Mouse (Mus musculus) bone marrow macrophage, adult 2 months (primary cell): ENCODE data around the gene Hdgfl3.

ENCODE experiments used
- CTCF ChIP-seq: IDR thresholded peaks from 2 replicates; pipeline ENCODE4 v1.5.1; 2012; ENCODE audit warnings: low read depth, mild to moderate bottlenecking, low read length, moderate library complexity
- POLR2A ChIP-seq: IDR thresholded peaks from 2 replicates; pipeline ENCODE4 v1.6.1; 2012; ENCODE audit warnings: mild to moderate bottlenecking, low read depth, low read length, borderline replicate concordance

DNA sequence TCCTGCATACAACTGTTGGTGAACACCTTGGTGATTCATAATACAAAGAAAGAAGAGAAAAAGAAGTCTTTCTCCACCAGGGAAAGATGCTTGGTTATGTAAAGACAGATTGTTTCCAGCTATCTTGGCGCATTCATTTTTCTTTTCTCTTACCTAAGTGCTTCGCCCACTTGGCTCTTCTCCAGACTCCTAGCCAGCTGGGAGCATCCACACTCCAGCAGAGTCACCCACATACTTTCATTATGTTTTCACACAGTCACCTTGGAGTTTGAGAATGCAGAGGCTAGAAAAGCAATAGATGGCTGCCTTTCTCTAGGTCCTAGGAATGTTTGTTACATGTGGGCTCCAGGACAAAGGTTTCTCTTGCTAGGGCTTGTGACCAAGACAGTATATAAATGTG, 16.2 kb upstream of the Hdgfl3 start:
- no peak for TF ChIP-seq POLR2A
- TF ChIP-seq CTCF = no peak
